Mouse (Mus musculus) ES-Bruce4 (cell line): ENCODE data around the gene Pik3r6. TPM values are rescaled to one million over a fixed set of nuclear protein-coding genes. Genes with fewer than 3 reads are reported as not detected.

ENCODE experiments used
- H3K27ac ChIP-seq: 2 replicates; pipeline ENCODE4 v1.5.1; 2012; ENCODE audit warnings: low read length, inconsistent platforms; ENCODE audit not compliant: insufficient read depth
- H3K27me3 ChIP-seq: 2 replicates; pipeline ENCODE4 v1.6.1; 2012; ENCODE audit warnings: mild to moderate bottlenecking, low read length, inconsistent platforms; ENCODE audit not compliant: control insufficient read depth, poor library complexity, insufficient read depth, severe bottlenecking
- H3K36me3 ChIP-seq: 2 replicates; pipeline ENCODE4 v1.6.1; 2012; ENCODE audit warnings: inconsistent platforms, mild to moderate bottlenecking, low read length, moderate library complexity; ENCODE audit not compliant: control insufficient read depth, poor library complexity, insufficient read depth, severe bottlenecking
- H3K4me1 ChIP-seq: one replicate; pipeline ENCODE4 v1.8.1; 2011; ENCODE audit warnings: low read length; ENCODE audit not compliant: control insufficient read depth, insufficient read depth
- H3K4me3 ChIP-seq: 2 replicates; pipeline ENCODE4 v1.5.1; 2011; ENCODE audit warnings: low read depth, mild to moderate bottlenecking, low read length
- H3K9ac ChIP-seq: 2 replicates; pipeline ENCODE4 v1.6.1; 2012; ENCODE audit warnings: low read depth, mild to moderate bottlenecking, inconsistent platforms; ENCODE audit not compliant: poor library complexity, severe bottlenecking
- H3K9me3 ChIP-seq: replicated peaks from 2 replicates; pipeline ENCODE4 v1.6.1; 2012; ENCODE audit warnings: mild to moderate bottlenecking, low read length, inconsistent platforms; ENCODE audit not compliant: control insufficient read depth, poor library complexity, insufficient read depth, severe bottlenecking
- CTCF ChIP-seq: IDR thresholded peaks from one replicate; pipeline ENCODE4 v1.8.1; 2011; ENCODE audit warnings: low read depth, low read length
- EP300 ChIP-seq: IDR thresholded peaks from 2 replicates; pipeline ENCODE4 v1.6.1; 2011; ENCODE audit warnings: low read depth, low read length; ENCODE audit not compliant: insufficient read depth
- POLR2A ChIP-seq: IDR thresholded peaks from one replicate; pipeline ENCODE4 v1.8.1; 2011; ENCODE audit warnings: low read length; ENCODE audit not compliant: insufficient read depth
- polyA plus RNA-seq: library from polyadenylated mRNA; stranded (reverse); fragments of >200 nt; gene quantifications from 2 replicates; pipeline ENCODE4 v1.2.4, GENCODE M21; 2011; ENCODE audit warnings: low read depth; ENCODE audit not compliant: missing spikeins, insufficient read depth, insufficient read length

Pik3r6 gene
- polyA plus RNA-seq, 1 experiment, result not detected

- no peak overlapping the region for H3K9ac ChIP-seq
- no peaks in the 10 kb centered on the region for H3K27me3 ChIP-seq
- H3K27ac ChIP-seq, result no peak overlapping the region
- no peaks in the 10 kb centered on the region for H3K9me3 ChIP-seq
- no peaks in the 10 kb centered on the region for H3K4me1 ChIP-seq
- H3K4me3 ChIP-seq, result no peak overlapping the region
- no peaks in the 10 kb centered on the region for H3K36me3 ChIP-seq
- TF ChIP-seq POLR2A (no peak), CTCF (no peak), EP300 (no peak)
These were observed 61.7 kb downstream of the Pik3r6 start for GRCm38 (mm10) chr11:68564356-68565031.

DNA sequence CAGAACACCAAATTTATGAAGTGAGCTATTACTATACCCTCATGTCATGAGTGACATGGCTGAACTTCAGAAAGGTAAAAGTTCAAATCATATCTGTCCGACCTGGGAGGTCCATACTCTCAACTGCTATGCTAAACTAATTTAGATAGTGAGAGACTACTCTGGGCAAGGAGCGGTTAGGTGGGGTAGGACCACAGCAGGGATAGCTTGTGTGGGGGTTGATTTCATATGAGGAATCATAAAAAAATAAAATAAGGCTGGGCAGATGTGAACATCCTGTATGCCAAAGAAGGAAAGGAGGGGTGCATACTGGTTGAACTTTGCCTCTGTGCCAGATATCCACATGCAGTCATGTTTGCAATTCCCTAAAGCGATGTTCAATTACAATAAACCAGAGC lies 62.2 kb downstream of the Pik3r6 start:
- no peaks in the 10 kb centered on the region for H3K4me1 ChIP-seq
- TF ChIP-seq CTCF (no peak), POLR2A (no peak), EP300 (no peak)
- no peak overlapping the region for H3K4me3 ChIP-seq
- no peaks in the 10 kb centered on the region for H3K27me3 ChIP-seq
- H3K9ac ChIP-seq, result no peak overlapping the region
- no peak overlapping the region for H3K27ac ChIP-seq
- no peaks in the 10 kb centered on the region for H3K36me3 ChIP-seq
- H3K9me3 ChIP-seq, result no peaks in the 10 kb centered on the region

- Histone ChIP-seq H3K9ac (no peak overlapping the region), H3K4me1 (no peaks in the 10 kb centered on the region)
These were observed 63.7 kb downstream of the Pik3r6 start for GRCm38 (mm10) chr11:68566447-68567059.

DNA sequence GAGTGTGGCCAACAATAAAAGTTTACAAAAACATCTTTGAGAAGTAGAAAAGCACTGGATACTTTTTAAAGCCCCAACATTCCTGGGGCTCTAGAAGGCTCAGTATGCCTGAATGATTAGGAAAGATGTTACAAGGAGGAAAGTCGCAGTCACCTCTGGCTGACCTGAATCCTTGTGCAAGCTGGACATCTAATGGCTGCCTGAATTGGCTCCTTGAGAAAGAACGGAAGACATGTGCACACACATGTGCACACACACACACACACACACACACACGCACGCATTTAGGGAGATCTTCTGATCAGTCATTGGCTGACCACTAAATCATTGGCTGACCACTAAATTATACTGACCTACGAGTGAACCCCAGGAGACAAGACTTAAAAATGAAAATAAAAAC lies 68.0 kb downstream of the Pik3r6 start:
- H3K27me3 ChIP-seq, result peaks cover 2% of the 10 kb centered on the region; the same call in 1 of the 2 replicates
- no peak overlapping the region for H3K9ac ChIP-seq
- no peaks in the 10 kb centered on the region for H3K4me1 ChIP-seq
- TF ChIP-seq CTCF (no peak), EP300 (no peak), POLR2A (no peak)
- H3K4me3 ChIP-seq, result no peak overlapping the region
- no peak overlapping the region for H3K27ac ChIP-seq
- H3K9me3 ChIP-seq, result no peaks in the 10 kb centered on the region
- no peaks in the 10 kb centered on the region for H3K36me3 ChIP-seq

More at GRCm38 (mm10) chr11:68566447-68567059, 63.7 kb downstream of the Pik3r6 start:
- Histone ChIP-seq H3K36me3 (no peaks in the 10 kb centered on the region), H3K27ac (no peak overlapping the region), H3K9me3 (no peaks in the 10 kb centered on the region), H3K27me3 (no peaks in the 10 kb centered on the region), H3K4me3 (no peak overlapping the region)
- TF ChIP-seq CTCF (peak; percentile 64), POLR2A (no peak)

GRCm38 (mm10) chr11:68577076-68577475 lies 74.3 kb downstream of the Pik3r6 start:
- Histone ChIP-seq H3K4me3 (no peak overlapping the region), H3K27me3 (peaks cover 2% of the 10 kb centered on the region; the same call in 1 of the 2 replicates), H3K9me3 (no peaks in the 10 kb centered on the region), H3K9ac (no peak overlapping the region), H3K4me1 (no peaks in the 10 kb centered on the region), H3K27ac (no peak overlapping the region), H3K36me3 (no peaks in the 10 kb centered on the region)
- TF ChIP-seq POLR2A, result no peak
- no peak for TF ChIP-seq EP300
- no peak for TF ChIP-seq CTCF

GRCm38 (mm10) chr11:68579462-68579881 lies 76.7 kb downstream of the Pik3r6 start:
- no peaks in the 10 kb centered on the region for H3K4me1 ChIP-seq
- TF ChIP-seq CTCF (no peak), EP300 (no peak), POLR2A (no peak)
- H3K27me3 ChIP-seq, result no peaks in the 10 kb centered on the region
- H3K36me3 ChIP-seq, result no peaks in the 10 kb centered on the region
- no peak overlapping the region for H3K27ac ChIP-seq
- no peak overlapping the region for H3K4me3 ChIP-seq
- H3K9ac ChIP-seq, result no peak overlapping the region
- no peaks in the 10 kb centered on the region for H3K9me3 ChIP-seq
